Mouse (Mus musculus) liver, adult 2 months (tissue): Measurements from ENCODE around the gene Kcna3.

Experiments
- CTCF ChIP-seq: fragments of 200-500 bp; IDR thresholded peaks from 2 replicates; pipeline ENCODE4 v1.5.1; 2011; ENCODE audit warnings: low read depth, low read length, control low read depth
- POLR2A ChIP-seq: fragments of 200-500 bp; IDR thresholded peaks from 2 replicates; pipeline ENCODE4 v1.6.1; 2011; ENCODE audit warnings: low read length, control low read depth; ENCODE audit not compliant: insufficient read depth; ENCODE audit errors: extremely low read depth

DNA sequence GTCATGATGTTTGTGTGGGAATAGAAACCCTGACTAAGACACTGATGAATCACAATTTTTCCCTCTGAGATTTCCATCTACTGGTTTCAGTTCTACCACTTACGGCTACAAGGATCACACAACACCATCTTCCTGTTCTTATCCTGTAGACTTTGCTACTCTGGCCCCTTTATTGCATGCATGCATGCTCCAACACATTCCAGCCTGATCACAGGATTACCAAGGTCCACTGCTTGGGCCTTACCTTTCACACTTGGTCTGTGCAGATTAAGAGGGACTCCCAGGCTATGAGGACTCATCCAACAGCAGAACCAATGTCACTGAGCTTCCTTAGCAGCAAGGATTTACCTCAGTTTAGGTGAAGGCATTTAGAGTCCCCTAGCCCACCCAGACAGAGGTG lies 39.7 kb downstream of the Kcna3 start:
- no peak for TF ChIP-seq CTCF
- no peak for TF ChIP-seq POLR2A
